Mouse (Mus musculus): ENCODE data around the gene Lmo2. TPM values are rescaled to one million over a fixed set of nuclear protein-coding genes. Genes with fewer than 3 reads are reported as not detected.
"Not testable (repeated sequence)": the region's sequence is repeated elsewhere in the genome, so short reads cannot be mapped to it uniquely, and the experiment has no call there.

Gene Lmo2
- total RNA-seq, 2 experiments from 2014 or later: 19.0 to 19.8 TPM

GRCm38 (mm10) chr2:103975904-103976303 is 18.1 kb downstream of the Lmo2 start:
- no peak for DNase-seq (ENCODE audit: low spot score in 2 of 2)

DNA sequence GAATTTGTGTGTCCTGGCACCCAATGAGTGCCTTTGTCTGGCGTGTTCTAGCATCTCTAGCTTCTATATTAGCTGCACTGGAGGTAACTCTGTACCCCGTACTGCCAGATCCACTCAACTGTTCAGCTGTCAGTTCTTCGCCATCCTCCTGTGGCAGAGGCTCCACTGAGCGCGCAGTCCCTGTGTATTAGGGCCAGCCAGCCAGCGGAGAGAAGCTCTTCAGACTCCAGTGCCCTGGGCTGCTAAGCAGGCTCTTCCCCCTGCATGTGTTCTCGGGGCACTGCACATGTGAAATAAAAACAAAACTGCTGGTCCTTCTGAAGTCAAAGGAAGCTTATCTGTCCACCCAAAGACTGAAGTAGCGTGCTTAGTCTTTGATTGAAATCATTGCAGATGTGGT is 19.4 kb downstream of the Lmo2 start:
- DNase-seq (ENCODE audit: low spot score in 2 of 2): no peak

GRCm38 (mm10) chr2:103977716-103978115 is 19.9 kb downstream of the Lmo2 start:
- no peak for DNase-seq (ENCODE audit: low spot score in 2 of 2)

DNA sequence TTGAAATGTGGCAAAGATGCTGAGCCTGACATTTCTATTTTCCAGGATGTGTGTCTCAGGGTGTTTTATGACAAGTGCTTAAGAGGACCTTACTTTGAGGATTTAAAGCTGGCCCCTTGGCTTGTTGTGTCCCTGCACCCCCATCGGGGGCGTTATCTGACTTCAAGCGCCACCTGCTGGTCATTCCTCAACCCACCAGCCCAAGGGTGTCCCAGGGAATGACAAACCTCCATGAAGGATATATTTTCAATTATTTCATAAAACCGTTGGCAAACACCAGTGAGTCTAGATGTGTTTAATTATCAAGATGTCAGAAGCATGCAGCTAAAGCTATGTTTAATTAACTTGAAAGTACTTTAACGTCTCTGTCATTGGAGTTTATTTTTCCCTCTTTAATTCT is 24.5 kb downstream of the Lmo2 start:
- peak; percentile 61 to 77 for DNase-seq (ENCODE audit: low spot score in 2 of 2)

GRCm38 (mm10) chr2:103983146-103983545 is 25.4 kb downstream of the Lmo2 start:
- DNase-seq (ENCODE audit: low spot score in 2 of 2): no peak

GRCm38 (mm10) chr2:103987595-103987994 is 29.8 kb downstream of the Lmo2 start:
- DNase-seq (ENCODE audit: low spot score in 2 of 2): not testable (repeated sequence)

- DNase-seq (ENCODE audit: low spot score in 2 of 2): no peak
These were observed 31.9 kb downstream of the Lmo2 start for GRCm38 (mm10) chr2:103989724-103990123.

GRCm38 (mm10) chr2:103991303-103991702 is 33.5 kb downstream of the Lmo2 start:
- DNase-seq (ENCODE audit: low spot score in 2 of 2): no peak

DNA sequence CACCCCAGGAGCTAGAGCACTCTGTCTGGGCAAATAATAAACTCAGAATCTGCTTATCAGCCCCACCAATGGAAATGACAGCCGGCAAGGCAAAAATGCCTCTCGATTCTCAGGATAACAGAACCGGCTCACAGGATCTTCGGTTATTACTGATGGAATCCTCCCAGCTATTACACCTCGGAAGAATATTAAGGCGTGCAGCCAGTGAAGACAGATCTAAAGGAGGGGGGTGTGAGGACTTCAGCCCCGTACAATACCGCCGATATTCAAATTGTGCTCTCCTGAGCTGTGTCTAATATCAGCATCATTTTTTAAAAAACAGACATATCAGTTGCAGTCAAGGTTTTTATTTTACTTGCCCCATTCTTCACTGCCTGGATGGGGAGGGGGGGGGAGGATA is 34.4 kb downstream of the Lmo2 start:
- DNase-seq (ENCODE audit: low spot score in 2 of 2): no peak

- DNase-seq (ENCODE audit: low spot score in 2 of 2): peak in 1 of 2 experiments; percentile 50
These were observed 35.0 kb downstream of the Lmo2 start for GRCm38 (mm10) chr2:103992618-103993332.

- peak in 1 of 2 experiments; percentile 29 for DNase-seq (ENCODE audit: low spot score in 2 of 2)
These were observed 43.3 kb downstream of the Lmo2 start for GRCm38 (mm10) chr2:104001076-104001475.

DNA sequence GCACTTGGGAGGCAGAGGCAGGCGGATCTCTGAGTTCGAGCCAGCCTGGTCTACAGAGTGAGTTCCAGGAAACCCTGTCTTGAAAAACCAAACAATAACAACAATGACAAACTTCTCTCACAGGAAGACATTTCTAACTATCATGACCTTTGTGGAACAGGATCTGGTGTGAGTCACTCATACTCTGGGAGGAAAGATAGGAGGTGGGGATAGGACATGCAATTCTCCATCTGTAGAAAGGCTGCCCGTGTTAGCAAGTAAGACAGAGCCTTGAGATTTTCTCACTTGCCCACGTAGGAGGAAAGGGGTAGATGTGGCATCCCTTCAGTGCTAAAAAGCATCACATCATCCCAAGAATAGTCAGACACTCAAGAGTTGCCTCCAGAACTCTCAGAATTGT is 44.1 kb downstream of the Lmo2 start:
- DNase-seq (ENCODE audit: low spot score in 2 of 2): no peak

DNA sequence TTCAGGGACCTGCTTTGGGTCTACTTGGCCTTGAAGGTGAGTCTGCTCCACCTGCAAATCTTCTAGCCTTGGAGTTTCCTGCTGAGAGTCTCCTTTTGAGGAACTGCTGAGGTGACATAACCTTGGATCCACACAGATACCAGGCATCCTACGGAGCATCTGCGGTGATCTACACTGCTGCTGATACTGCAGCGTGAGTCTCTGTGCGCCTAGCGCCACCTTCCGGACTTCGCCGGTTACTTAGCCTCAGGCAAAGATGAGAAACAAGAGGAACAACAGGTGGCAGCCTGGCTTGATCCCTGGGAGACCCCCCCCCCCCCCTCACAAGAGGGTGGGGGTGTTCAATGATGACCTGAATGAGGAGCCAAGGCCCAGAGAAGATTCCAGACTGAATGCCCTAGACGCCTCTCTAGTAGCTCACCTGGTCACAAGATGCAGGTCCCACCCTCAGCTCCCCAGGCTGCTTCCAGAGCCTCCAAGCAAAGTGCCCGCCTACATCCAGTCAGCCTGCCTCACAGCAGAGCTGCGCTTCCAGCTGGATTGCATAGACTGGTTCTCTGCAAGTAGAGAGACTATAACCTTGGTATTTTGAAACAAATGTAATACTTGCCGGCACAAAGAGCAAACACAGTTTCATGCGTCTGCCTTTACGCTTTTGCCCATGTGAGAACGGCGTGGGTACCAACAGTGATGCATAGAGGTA is 45.1 kb downstream of the Lmo2 start:
- peak; percentile 52 to 85 for DNase-seq (ENCODE audit: low spot score in 2 of 2)

- no peak for DNase-seq (ENCODE audit: low spot score in 2 of 2)
These were observed 50.2 kb downstream of the Lmo2 start for GRCm38 (mm10) chr2:104007793-104008519.

DNA sequence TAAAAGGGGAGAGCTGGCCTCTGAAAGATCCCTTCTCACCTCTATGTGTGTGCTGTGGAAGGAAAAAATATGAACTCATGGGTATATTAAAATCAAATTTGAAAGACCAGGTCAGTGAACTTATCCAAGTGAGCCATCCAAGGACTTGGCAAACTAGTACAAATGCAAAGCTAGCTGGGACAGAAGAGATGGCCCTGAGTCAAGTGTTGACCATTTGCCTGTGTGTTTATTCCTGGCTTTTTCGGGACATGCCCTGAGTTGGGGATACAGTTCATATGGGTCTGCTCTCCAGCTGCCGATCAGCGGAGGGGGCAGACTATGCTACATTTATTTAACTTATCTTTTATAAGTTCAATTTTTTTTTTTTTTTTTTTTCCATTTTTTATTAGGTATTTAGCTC is 51.1 kb downstream of the Lmo2 start:
- DNase-seq (ENCODE audit: low spot score in 2 of 2): not testable (repeated sequence)

DNA sequence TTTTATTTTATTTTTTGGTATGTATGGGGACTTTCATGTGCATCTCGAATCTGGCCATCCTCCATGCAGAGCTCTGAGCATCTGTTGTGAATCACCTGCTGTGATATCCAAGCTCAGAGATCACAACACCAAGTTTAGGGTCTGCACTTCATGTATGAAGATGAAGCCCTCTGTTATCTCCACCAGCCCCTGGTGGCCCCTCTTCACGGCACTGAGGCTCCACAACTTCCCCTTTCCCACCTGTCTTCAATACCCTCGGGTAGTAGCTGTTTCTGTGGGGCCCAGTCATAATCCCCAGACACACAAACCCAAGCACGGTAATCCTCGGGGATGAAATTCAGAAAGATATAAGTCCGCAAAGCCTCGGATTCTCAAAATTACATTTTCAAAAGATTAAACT is 65.3 kb downstream of the Lmo2 start:
- no peak for DNase-seq (ENCODE audit: low spot score in 2 of 2)

DNA sequence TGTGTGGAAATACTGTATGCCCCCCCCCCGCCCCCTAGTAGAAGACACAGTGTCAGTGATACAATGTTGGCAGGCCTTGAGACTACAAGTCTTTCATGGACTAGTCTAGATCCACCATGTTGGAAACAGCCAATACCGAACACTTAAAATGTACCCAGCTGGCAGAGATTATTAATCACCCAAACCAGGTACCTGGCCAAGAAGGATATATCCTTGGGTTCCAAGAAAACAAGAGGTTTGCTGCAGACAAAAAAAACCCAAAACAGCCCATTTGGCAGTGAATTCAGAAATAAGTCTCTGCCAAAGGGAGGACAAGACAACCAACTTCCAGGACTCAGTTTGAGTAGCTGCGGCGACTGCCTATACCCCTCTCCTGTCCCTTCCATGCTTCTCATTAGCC is 66.9 kb downstream of the Lmo2 start:
- no peak for DNase-seq (ENCODE audit: low spot score in 2 of 2)

- peak; percentile 58 to 82 for DNase-seq (ENCODE audit: low spot score in 2 of 2)
These were observed 69.8 kb downstream of the Lmo2 start, which contains the start of gene Fbxo3 for GRCm38 (mm10) chr2:104027458-104028138. TSS of gene Fbxo3 (plus strand) at chr2:104027721.

DNA sequence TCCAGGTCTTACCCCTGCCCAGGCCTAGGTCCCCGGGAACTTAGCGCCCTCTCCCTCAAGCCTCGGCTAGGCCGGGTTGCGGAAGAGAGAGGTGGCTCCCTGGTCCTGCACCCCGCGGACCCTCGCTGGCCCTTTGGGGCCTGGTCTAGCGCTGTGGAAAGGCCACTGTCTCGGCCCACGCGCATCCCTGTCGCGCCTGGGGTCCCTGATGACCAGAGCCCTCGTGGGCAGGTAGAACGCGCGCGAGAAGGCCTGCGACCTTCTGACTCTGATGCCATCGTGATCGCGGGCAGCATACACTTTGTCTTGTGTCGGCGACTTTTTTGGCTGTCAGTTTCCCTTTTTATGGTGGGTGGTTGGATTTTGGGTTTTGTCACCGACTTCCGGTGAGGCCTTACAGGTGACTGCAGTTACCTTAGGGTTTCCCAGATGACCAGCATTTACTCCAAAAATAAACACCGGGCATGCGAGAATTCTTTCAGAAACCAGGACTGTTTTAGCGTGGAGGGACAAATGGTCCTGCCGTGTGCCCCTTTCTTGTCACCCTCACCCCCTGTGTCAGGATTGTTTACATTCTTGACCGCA is 70.4 kb downstream of the Lmo2 start, which contains the start of gene 4931422A03Rik:
TSS of gene 4931422A03Rik (minus strand) at position 223 of the 585 bp plus-strand sequence.
- no peak for DNase-seq (ENCODE audit: low spot score in 2 of 2)

DNA sequence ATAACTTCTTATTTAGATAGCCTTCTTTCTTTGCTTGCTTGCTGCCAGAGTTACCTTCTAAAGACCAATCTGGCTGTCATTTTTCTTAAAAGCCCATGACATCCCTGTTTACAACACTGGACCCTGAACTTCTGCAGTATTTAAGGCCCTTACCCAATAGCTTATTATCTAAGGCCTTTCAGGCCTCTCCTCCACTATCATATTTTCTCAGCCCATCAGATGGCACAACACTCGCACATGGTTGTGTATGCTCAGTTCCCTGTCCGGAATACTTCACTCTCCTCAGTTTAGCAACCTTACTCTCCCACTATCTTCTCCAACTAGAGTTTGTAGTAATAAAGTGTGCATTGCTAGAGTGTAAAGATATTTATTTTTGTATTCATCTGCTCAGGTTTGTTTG is 71.3 kb downstream of the Lmo2 start:
- no peak for DNase-seq (ENCODE audit: low spot score in 2 of 2)

DNA sequence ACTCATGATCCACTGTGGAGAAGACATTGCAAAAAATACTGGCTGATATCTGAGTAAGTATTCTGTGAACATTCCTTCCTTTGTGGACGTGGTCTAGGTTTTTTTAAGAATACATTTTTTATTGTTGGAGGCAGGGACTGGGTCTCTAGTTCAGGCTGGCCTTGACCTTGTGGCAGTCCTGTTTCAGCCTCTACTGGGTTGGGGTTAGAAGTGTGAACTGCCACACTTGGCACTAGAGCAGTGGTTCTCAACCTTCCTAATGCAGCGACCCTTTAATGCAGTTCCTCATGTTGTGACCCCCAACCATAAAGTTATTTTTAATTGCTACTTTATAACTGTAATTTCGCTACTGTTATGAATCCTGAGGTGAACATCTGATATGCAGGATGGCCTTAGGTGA is 72.6 kb downstream of the Lmo2 start:
- DNase-seq (ENCODE audit: low spot score in 2 of 2): no peak

All from layer of hippocampus, adult 18-20 months (tissue).